Mouse (Mus musculus) spleen, postnatal 4 days (tissue): ENCODE measurements around the gene Aars.
"Not testable (repeated sequence)": the region's sequence is repeated elsewhere in the genome, so short reads cannot be mapped to it uniquely, and the experiment has no call there.

Source experiments
- DNase-seq, 2 experiments: peaks; one replicate each; pipeline ENCODE4 v3.0.0; 2022; ENCODE audit warnings: low spot score in 2 of 2

Aars gene

DNA sequence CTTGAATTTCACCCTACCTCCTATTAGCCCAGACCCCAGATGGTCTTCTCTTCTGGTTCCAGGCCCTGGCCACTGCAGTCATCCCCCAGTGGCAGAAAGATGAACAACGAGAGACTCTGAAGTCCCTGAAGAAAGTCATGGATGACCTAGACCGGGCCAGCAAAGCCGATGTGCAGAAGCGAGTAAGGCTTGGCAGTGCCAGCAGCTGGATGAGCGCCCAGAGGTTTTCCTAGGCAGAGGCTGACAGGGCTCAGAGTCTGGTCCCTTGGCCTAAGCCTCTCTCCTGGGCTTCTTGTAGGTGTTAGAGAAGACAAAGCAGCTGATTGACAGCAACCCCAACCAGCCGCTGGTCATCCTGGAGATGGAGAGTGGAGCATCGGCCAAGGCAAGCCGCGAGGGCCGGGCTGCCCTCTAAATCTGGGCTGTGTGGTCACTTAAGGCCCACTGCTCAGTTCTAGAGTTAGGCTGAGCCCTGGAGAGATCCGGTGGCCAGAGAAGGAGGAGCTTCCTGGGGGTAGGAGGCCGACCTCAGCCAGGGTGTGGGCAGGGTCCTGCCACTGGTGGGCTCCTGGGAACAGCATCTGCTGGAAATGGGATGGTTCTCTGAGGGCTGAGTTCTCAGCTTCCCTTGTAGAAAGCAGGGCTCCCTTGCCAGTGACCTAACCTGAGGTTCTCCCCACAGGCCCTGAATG, 21.0 kb downstream of the Aars start:
- DNase-seq = peak in 1 of 2 experiments; percentile 55

DNA sequence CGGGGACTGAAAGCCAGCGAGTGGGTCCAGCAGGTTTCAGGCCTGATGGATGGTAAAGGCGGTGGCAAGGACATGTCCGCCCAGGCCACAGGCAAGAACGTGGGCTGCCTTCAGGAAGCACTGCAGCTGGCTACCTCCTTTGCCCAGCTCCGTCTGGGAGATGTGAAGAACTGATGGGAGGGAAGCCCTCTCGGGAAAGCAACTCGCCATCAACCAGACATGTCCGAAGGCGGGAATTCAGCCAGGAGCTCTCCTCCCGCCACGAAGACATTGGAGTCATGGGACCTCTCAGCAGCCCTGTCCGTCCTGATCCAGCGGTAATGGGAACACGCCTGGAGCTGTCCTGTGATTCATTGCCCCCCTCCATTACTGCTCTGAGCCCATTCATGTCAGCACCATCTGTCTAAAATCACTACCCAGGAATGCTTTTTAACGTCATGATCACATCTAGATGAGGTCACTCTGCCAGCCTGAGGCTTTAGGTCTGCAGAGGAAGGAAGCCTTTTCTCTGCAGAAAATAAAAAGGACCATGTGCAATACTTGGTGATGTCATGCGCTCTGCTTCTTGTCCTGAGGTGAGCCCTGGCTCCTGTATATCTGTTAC, 22.2 kb downstream of the Aars start:
- DNase-seq = peak in 1 of 2 experiments; percentile 57

DNA sequence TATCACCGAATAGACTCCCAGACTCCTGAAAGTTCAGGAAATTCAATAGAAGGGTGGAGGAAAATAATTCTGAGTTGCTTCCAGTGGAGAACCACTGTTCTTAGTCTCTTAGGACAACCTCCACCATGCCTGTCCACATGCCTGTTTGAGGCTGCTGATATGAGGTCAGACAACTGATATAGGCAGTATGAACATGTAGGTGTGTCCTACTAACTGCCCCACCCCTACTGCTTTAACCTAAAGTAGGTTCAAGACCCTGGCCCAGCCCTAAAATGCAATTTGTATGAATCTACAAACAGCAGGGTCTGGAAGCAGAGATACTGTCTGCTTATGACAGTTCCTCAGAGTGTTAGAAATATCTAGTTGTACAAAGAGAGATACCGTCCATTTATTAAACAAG, 22.7 kb downstream of the Aars start:
- DNase-seq = no peak

DNA sequence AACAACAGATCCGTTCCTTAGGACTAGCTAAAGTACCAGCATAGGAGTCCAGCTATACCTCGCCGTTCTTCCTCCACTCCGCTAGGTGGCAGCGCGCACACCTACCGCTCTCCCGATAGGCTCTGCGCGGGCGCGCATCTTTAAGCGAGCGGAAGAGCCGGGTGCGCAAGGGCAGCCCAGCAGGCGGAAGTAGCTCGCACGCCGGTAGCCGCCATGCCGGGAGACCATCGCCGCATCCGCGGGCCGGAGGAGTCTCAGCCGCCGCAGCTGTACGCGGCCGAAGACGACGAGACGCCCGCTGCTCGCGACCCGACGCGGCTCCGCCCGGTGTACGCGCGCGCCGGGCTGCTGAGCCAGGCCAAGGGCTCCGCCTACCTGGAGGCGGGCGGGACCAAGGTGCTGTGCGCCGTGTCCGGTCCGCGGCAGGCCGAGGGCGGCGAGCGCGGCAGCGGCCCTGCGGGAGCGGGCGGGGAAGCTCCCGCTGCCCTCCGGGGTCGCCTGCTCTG, 23.3 kb downstream of the Aars start, which contains the start of gene Exosc6:
TSS of gene Exosc6 (plus strand) at position 182 of the 506 bp plus-strand sequence.
- DNase-seq = peak; percentile 89 to 95

DNA sequence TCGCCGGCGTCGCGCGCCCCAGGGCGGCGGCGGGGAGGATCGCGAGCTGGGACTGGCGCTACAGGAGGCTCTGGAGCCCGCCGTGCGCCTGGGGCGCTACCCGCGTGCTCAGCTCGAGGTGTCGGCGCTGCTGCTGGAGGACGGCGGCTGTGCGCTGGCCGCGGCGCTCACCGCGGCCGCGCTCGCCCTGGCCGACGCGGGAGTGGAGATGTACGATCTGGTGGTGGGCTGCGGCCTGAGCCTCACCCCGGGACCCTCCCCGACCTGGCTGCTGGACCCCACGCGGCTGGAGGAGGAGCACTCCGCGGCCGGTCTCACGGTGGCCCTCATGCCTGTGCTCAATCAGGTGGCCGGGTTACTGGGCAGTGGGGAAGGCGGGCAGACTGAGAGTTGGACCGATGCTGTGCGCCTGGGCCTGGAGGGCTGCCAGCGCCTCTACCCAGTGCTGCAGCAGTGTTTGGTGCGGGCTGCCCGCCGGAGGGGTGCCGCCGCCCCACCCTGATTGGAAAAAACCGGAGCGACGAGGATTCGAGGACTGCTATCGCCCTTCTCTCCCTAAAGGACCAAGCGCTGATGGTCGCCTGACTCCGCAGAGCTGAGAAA, 23.8 kb downstream of the Aars start:
- peak; percentile 44 to 77 for DNase-seq

DNA sequence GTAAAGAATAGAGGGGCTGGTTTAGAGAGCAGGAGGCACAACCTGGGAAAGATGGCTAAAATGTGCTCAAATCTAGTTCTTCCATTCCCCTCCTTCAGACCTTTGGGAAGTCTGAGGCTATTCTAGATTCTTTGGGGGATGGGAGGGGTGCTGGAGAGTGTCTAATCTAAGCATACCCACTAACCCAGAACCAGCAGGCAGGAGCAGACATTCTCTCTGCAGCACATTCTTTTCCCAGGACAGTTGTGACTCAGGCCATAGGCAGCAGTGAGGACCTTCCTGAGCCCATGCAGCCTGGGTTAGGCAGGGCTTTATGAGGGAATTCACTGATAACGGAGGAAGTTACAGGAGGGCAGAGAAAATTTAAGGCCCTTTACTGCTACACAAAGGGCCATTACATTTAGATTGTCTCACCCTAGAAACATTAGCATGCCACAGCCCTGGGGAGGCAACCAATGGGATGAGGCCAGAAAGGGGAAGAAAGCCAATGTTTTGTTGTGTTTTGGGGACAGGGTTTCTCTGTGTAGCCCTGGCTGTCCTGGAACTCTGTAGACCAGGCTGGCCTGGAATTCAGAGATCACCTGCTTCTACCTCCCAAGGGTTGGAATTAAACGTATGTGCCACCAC, 26.1 kb downstream of the Aars start:
- no peak for DNase-seq

DNA sequence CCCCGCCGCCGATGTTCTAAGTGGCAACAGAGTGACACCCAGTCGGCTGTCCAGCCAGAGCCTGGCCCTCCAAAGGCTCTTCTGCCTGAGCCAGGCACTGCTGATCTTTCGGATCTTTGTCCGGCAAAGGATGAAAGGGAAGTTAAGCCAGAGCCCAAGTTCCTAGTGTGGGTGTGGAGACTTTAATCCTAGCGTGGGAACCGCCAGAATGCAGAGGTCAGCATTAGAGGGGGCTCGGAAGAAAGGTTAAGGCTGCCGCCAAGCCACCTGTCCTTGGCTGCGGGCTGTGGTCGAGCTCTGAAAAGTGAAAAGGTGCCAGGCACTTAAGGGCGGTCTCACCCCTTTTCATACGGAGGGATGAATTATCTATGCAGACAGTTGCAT, 28.7 kb downstream of the Aars start:
- DNase-seq = no peak

DNA sequence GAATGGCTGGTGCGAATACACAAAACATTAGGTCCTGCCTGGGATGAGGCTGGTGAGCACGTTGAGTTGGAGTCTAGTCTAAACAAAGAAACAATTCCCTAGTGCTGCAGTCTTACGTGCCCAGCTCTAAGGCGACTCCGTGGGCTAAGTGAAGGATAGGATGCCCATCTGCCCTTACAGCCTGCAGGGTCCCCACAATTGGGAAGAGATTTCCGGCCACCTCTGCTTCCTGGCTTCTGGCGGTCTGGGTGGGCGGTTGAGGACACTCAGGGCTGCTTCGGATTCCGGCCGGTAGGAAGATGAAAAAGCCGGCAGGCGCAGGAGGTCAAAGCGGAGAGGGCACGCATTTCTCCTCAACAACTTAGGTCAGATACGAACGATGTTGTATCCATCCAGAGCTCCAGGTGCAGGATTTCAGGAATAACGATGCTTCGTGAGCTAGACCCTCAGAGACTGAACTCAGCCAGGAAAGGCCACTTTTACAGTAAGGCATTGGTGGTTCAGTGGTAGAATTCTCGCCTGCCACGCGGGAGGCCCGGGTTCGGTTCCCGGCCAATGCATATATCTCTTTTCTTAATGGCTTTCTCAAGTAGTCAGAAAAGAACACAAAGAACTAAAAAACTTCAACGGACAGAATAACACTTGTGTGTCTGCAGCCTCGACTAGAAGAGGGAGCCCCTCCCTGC, 29.3 kb downstream of the Aars start:
- DNase-seq = peak; percentile 83 to 94

DNA sequence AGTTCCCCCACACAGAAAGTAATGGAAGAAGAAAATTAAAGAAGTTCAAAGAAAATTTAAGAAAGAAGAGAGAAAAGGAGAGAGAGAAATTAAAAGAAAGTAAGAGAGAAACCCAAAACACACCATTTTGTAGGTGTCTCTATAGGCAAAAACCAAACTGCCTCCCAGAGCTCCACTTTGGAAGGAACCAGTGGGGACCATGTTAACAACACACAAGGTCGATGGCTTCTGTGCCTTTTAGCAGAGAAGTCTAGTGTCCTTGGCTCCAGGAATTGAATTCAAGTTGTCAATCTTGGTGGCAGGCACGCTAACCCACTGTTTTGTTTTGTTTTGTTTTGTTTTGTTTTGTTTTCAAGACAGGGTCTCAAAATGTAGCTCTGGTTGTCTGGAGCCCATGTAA, 29.9 kb downstream of the Aars start:
- DNase-seq = no peak

DNA sequence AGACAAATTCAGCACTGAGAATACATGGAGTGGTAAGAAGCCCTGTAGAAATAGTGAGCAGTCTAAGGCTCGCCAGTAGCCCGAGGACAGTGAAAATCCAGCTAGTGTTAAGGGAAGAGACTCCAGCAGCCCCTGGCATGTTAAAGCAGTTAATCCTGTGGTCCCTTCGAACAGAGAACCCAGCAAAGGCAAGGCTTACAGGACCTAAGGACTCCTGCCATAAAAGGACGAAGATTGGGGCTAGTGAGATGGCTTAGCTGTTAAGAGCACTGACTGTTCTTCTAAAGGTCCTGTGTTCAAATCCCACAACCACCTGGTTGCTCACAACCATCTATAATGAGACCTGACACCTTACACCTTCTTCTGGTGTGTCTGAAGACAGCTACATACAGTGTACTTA, 33.4 kb downstream of the Aars start:
- no peak for DNase-seq

DNA sequence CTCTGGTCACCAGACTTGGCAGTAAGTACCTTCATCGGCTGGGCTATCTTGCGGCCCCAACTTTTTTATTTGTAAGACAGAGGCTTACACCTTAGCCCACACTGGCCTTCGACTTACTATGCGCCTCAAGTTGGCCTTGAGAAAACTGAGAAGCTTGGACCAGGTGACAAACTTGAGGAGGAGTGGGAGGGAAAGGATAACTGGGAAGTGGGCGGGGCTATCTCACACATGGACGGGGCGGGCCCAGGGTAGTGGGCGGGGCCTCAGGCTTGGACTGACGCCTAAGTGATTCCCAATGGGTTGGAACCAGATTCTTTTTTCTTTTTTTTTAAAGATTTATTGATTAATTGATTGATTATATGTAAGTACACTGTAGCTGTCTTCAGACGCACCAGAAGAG, 34.5 kb downstream of the Aars start:
- peak in 1 of 2 experiments; percentile 54 for DNase-seq

DNA sequence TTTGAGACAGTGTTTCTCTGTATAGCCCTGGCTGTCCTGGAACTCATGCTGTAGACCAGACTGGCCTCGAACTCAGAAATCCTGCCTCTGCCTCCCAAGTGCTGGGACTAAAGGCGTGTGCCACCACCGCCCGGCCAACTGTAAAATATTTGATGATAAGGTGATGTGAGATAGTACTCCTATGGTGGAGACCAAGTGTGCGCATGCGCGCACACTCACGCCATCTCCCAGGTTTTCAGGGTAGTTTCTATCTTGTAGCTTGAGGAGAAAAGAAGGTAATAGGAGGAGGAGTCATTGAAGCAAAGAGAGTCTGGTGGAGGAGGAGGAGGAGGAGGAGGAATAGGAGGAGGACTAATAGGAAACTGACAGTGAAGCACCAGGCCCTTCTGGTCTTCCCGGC, 35.7 kb downstream of the Aars start:
- DNase-seq = not testable (repeated sequence)

DNA sequence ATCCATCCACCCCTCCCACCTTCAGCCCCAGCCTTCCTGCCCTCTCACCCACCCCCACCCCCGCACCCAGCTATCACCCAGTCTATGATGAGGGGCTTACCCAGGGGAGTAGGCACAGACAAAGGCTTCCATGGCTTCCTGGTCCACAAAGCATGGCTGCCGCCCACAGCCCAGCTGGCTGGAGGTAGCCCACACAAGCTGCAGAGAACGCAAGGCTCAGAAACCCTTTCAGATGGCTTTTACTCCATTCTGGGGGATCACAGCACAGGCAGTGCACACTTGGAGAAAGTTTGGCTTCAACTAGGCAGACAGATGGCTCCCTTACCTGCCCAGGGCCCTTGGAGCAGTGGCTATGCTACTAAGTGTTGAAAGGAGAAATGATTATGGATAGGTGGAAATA, 43.0 kb downstream of the Aars start:
- DNase-seq = no peak

DNA sequence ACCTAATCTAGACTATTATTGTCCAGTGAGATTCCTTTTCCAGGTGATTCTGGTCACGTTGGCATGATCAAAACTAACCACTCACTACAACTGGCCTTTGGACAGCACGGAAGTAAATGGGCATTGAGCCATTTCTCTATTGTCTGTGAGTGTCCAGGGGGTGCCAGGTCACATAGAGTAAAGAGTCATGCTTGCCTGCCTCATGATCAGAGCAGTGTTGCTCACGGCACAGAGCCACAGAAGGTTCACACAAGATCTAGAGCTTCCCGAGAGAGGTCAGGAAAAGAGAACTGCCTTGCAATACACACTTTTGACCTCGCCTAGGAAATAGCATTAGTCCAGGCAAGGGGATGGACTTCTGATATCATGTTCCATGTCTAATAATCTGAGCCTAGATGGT, 46.5 kb downstream of the Aars start:
- DNase-seq = no peak

DNA sequence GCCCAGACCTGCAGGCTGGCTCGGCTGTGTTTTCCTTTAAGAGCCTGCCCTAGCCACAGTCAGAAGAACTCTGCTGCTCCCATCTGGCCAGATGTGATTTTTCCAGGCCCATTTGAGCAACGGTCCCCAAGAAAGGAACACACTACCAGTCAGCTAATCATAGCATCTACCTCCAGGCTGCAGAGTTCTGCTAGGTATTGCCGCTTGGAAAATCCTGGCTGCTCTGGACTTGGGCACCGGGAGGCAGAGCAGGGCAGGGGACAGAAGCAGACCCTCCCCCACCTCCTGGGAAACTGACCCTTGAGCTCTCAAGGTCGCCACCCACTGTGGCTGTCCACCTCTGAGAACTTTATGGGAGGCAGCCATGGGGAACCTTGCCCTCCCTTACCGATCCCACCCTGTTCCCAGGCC, 46.9 kb downstream of the Aars start:
- no peak for DNase-seq

DNA sequence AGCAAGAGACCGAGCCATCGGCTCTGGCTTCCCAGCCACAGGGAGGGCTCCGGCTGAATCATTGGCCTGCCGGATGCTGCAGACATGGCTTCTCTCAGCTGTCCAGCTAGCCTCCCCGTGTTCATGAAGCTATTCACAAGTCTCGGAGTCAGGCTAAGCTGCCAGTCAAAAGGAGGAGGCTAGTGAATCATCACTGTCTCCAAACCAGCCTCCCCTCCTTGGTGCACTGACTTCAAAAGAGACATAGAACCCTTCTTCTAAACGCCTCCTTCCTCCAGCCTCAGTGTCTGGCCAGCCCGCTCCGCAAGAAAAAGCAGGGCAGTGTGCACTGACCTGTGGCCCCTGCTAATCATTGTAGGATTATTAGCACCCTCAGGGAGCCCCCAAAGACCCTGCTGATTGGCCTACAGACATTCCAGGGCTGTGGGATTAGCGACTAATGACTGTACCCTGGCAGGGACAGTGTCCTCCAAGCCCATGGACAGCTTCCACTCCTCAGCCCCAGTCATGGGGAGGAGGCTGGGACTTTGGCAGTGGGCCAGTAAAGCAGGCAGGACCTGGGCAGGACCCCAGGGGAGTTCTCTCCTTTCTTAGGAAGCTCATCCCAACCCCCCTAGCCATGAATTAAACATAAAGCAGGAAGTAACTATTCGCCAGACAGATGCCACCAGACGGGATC, 48.8 kb downstream of the Aars start:
- DNase-seq = no peak

DNA sequence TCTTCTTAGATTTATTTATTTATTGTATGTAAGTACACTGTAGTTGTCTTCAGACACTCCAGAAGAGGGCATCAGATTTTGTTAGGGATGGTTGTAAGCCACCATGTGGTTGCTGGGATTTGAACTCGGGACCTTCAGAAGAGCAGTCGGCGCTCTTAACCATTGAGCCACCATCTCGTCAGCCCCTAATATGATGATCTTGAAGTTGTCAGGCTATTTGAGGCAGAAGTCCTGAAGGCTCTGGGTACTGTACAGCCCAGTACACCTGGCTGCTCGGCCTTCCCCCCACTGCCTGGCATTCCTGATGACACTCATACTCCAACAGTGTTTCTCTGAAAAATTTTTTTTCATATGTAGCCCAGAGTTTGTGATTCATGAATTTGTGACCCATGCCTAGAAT, 51.0 kb downstream of the Aars start:
- not testable (repeated sequence) for DNase-seq

DNA sequence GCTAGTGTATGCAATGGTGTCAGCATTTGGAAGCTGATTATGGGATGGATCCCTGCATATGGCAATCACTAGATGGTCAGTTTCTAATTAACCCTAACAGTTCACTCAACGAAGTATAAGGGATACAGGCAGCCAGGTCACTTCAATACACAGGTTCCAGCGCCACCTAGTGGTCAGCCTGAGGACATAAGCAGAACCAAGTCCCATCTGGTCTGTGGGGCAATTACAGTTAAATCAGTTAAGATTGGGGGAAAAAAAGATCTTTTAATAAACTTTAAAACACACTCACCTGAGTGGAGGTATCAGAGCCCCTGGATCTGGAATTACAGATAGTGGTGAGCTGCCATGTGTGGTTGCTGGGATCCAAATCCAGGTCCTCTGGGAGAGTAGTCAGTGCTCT, 57.2 kb downstream of the Aars start:
- peak; percentile 73 to 93 for DNase-seq

DNA sequence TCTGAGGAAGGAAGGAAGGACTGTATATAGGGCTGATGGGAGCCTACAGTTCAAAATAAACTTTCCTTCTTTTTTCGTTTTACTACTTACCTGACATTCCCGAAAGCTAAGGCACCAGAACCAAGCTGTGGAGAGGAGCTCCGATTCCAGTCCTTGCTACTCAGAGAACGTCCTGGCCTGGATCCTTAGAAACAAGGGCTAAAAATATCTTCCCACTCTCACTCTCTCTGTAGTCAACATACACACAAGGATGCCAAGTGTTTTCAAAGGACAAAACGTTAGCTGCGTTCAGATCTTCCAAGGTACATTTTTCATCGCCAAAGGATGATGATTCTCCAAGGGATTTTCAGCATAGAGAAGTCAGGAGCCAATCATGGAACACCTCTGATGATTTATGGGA, 58.8 kb downstream of the Aars start:
- DNase-seq = no peak

DNA sequence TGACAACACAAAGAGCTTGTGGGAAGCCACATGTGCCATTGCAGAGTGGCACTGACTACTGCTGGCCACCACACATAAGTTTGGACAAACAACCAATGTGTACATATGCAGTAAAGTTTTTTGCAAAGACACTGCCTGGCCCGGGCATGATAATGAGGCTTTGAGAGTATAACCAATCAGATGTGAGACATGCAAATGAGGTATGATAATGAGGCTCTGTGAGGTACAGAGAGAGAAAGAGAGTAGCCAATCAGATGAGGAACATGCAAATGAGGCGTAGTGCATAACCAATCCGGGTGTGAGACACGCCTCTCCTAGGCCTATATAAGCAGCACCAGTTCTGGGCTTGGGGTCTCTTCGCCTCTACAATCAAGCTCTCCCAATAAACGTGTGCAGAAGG, 59.4 kb downstream of the Aars start, which contains the start of gene Clec18a:
TSS of gene Clec18a (minus strand) at position 101 of the 400 bp plus-strand sequence.
- DNase-seq = not testable (repeated sequence)
